Mouse (Mus musculus): ENCODE measurements around the gene Prnp. TPM values are rescaled to one million over a fixed set of nuclear protein-coding genes. Genes with fewer than 3 reads are reported as not detected.

Gene Prnp
- total RNA-seq, 2 experiments from 2014 or later, result 748 to 772 TPM

DNA sequence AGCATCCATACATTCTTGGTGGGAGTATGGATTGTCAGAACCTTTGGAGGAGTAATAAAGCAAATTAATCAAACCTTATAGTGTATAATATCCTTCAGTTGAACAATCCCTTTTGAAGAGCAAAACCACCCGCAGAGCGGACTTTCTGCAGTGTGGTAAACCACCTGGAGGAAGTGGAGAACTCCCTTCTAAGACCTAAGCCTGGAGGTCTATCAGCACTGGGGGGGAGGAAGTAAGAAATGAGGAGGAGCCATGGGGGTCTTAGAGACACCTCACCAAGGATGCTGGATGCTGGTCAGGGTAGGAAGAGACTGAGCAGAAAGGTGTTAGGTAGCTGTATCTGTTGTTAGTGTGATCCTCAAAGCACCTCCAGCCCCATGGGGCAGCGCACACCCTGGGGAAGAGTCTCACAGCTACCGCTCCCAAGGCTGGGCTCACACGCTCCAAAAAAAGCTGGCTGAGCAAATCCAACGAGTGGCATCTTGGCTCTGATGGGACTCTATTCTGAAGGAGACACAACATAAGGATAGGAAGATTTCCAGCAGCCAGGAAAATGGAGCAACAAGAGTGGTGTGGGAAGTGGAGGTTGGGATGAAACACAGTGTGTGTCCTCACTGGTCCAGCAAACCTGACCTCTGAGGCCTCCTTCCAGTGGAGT lies 23.1 kb upstream of the Prnp start:
- intact Hi-C loops (cut with DNase I), result no loop called here
- Histone ChIP-seq H3K27ac (no peak overlapping the region), H3K4me3 (no peak overlapping the region)
- no peak for TF ChIP-seq CTCF (IDR thresholded peaks at IDR 0.05)
- no peak for DNase-seq (ENCODE audit: extremely low spot score in 1 of 2, low spot score in 2 of 2)

DNA sequence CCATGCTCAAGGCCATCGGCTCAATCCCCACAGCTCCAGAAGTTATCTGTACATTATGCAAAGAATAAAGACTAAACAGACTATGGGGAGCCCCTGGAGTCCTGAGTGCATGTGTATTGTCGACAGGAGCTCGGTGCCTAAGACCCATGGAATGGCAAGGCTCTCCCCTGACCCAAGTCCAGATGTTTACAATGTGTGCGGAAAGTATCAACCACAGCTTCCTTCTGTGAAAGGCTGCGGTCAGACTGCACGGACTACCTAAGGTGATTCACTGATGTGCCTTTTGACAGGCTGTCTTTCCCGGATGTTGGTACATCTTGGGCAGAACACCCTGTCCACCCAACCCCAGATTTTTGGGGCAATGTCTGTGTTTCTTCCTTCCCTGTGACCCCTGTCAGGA lies 21.5 kb upstream of the Prnp start:
- TF ChIP-seq CTCF (IDR thresholded peaks at IDR 0.05), result no peak
- DNase-seq (ENCODE audit: extremely low spot score in 1 of 2, low spot score in 2 of 2), result no peak
- intact Hi-C loops (cut with DNase I), result no loop called here
- Histone ChIP-seq H3K27ac (no peak overlapping the region), H3K4me3 (no peak overlapping the region)

DNA sequence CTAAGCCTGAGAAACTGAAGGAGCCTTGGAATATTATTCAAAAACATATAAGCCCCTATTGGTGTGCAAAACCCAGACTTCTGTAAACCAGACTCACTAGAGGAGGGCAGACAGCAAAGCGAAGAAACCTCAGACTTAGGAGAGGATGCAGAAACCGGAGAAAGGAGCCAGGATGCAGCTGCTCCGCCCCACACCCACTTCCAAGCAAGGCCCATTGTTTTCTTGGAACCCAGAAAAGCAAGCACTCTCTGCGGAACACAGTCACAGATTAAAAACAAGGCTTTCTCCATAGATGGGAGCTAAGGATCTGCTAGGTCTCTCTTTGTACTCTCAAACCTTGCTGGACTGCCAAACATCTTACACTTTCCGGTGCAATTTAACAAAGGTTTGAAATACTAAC lies 17.2 kb upstream of the Prnp start:
- TF ChIP-seq CTCF (IDR thresholded peaks at IDR 0.05), result no peak
- Histone ChIP-seq H3K27ac (peak overlapping the region; percentile 32; the same call in 1 of the 2 replicates), H3K4me3 (no peak overlapping the region)
- intact Hi-C loops (cut with DNase I), result no loop called here
- no peak for DNase-seq (ENCODE audit: extremely low spot score in 1 of 2, low spot score in 2 of 2)

DNA sequence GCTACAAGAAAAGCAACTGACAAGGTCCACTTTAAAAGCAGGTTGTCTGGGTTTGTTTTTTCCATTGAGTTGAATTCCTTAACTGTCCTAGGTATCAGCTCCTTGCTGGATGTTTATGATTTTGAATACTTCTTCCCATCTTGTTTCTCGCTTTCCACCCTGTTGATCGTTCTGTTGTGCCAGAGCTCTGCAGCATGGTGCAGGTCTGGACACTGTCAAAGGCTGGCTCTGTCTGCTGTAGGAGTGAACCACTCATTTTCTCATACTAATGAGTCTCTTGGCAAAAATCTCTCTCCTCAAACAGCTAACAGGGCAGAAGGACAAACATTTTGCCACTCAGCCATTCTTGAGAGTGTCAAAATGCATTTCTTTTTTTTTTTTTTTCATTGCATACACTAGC lies 14.6 kb upstream of the Prnp start:
- H3K27ac ChIP-seq, result peak overlapping the region; percentile 32
- no peak overlapping the region for H3K4me3 ChIP-seq
- intact Hi-C loops (cut with DNase I), result no loop called here
- DNase-seq (ENCODE audit: extremely low spot score in 1 of 2, low spot score in 2 of 2), result no peak
- TF ChIP-seq CTCF (IDR thresholded peaks at IDR 0.05), result no peak

DNA sequence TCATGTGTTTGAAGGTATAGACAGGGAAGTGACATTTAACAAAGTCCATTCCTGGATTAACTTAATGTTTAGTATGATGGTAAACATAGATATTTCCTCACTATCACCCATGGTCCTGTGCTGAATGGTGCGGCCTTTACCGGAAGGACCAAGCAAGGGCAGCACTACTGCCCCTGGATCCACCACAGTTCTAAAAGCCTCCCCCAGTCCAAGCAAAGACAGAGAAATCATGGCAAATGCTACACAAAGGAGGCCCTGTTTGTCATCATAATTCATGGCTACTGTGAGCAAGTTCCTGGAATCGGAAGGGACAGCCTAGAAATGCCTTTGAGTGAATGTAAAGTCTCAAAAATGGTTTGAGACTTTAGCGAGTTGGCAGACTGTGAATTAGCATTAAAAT lies 13.7 kb upstream of the Prnp start:
- intact Hi-C loops (cut with DNase I), result no loop called here
- H3K27ac ChIP-seq, result no peak overlapping the region
- DNase-seq (ENCODE audit: extremely low spot score in 1 of 2, low spot score in 2 of 2), result no peak
- no peak overlapping the region for H3K4me3 ChIP-seq
- no peak for TF ChIP-seq CTCF (IDR thresholded peaks at IDR 0.05)

DNA sequence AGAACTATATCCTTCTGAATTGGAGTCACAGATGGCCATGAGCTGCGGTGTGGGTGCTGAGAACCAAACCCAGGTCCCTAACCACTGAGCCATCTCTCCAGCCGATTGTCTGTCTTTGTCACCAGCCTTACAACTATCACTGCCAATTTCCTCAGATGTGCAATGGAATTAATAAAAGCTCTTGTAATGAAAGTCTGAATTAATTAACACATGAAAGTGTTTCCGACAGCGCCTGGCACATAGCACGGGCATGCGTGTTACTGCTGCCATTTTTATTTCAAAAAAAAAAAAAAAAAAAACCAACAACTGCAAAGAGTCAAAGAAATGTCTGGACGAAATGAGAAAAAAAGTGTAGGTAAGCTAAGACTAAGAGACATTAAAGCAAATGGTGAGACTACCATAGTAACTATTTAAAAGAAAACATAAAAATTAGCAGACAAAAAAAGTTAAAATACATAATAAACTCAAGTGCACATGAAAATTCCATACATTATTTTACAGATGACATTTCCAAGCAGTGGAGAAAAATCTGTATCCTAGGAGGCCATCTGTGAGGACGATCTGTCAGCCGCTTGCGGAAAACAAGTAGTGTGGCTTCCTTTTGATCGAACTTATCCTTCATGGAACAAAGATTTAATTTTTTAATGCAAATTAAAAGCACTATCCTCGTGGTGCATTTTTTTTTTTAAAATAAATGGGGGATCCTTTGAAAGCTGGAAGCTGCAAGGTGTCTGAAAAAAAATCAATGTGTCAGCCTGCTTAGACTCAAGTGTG lies 12.2 kb upstream of the Prnp start:
- intact Hi-C loops (cut with DNase I), result no loop called here
- Histone ChIP-seq H3K4me3 (no peak overlapping the region), H3K27ac (no peak overlapping the region)
- no peak for TF ChIP-seq CTCF (IDR thresholded peaks at IDR 0.05)
- DNase-seq (ENCODE audit: extremely low spot score in 1 of 2, low spot score in 2 of 2), result no peak

DNA sequence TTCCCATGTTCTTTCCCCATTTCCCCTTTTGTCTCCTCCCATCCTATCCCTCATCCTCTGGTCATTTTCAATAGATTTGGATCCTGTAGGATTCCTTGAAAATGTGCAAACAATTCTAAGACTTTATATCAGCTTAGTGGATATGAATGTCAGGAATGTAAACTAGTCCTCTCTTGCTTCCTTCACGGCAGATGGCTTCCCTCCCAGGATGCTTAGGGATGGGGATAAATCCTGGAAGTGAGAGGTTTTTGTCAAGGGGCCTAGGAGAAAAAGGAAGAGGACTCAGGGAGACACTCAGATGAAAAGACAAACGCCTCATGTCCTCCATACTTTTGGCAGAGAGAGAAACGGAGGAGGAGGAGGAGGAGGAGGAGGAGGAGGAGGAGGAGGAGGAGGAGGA lies 7.3 kb upstream of the Prnp start:
- no peak overlapping the region for H3K4me3 ChIP-seq
- no peak overlapping the region; the same call in 1 of the 2 replicates for H3K27ac ChIP-seq
- no peak for TF ChIP-seq CTCF (IDR thresholded peaks at IDR 0.05)
- no peak for DNase-seq (ENCODE audit: extremely low spot score in 1 of 2, low spot score in 2 of 2)
- intact Hi-C loops (cut with DNase I), result no loop called here

DNA sequence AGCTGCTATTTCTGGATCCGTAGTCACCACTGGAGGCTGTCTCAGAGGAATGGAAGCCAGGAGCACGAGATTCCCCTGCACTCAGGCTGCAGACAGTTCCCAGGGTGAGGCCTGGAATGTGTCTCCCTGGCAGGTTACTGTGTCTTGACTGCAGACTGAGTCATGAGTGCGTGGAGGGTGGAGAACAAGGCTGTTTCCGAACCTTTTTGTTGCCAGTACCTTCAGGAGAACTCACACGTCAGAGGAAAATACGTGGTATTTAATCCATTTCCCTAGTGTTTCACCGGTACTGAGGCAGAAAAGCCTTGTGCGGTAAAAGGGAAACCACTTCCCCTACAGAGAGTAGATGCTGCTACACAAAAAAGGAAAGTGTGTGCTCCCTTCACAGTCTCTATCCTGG lies 6.9 kb upstream of the Prnp start:
- intact Hi-C loops (cut with DNase I), result no loop called here
- Histone ChIP-seq H3K27ac (peak overlapping the region; percentile 63; the same call in 1 of the 2 replicates), H3K4me3 (no peak overlapping the region)
- DNase-seq (ENCODE audit: extremely low spot score in 1 of 2, low spot score in 2 of 2), result peak; percentile 32 to 37
- no peak for TF ChIP-seq CTCF (IDR thresholded peaks at IDR 0.05)

DNA sequence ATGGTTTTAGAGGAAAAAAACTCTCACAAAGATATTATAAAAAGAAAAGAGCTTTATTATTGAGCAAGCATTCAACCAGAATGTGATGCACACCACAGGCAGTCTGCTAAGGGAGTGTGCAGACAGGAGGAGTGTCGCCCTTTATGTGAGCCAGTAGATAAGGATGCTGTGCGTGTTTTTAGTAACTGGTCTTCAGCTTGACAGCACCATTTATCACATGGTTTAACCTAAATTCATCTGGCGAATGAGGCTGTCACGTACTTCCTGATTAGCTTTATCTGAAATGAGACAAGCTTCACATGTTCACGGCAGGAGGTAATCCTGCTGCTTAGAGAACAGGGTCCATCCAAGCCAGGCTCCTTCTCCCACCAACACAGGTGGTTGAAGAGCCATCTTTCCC lies 4.7 kb upstream of the Prnp start:
- intact Hi-C loops (cut with DNase I), result no loop called here
- DNase-seq (ENCODE audit: extremely low spot score in 1 of 2, low spot score in 2 of 2), result no peak
- Histone ChIP-seq H3K27ac (no peak overlapping the region), H3K4me3 (no peak overlapping the region)
- no peak for TF ChIP-seq CTCF (IDR thresholded peaks at IDR 0.05)

DNA sequence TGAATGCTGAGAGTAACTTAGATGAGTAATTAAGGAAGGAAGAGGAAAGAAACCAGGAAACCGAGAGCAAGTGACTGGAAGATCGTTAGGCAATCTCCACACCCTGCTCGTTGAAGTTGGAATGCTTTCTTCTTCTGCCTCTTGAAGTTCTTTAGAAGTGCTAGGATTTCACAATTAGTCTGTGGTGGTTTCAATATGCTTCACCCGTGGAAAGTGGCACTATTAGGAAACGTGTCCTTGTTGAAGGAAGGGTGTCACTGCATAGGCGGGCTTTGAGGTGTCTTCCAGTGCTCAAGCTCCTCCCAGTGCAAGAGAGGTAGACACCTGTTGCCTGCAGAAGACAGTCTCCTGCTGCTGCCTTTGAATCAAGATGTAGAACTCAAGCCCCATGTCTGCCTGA lies 4.0 kb upstream of the Prnp start:
- Histone ChIP-seq H3K27ac (no peak overlapping the region), H3K4me3 (no peak overlapping the region)
- no peak for TF ChIP-seq CTCF (IDR thresholded peaks at IDR 0.05)
- no peak for DNase-seq (ENCODE audit: extremely low spot score in 1 of 2, low spot score in 2 of 2)
- intact Hi-C loops (cut with DNase I), result no loop called here

DNA sequence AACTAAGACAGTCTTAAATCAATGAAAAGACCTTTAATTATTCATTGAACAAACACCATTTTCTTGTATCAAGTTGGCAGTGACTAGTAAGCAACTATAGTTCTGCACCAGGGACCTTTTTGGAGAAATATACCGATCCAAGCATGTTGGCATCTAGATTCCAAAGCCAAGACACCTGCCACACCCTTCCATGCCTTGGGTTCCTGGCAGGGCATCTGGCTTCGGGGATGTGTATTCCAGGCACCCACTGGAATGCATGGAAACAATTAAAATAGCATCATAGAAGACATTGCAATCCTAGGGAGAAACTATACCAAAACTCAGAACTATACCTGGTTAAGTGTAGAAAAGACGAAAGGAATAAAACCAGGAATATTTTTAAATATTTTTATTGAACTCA lies 3.5 kb upstream of the Prnp start:
- no peak for TF ChIP-seq CTCF (IDR thresholded peaks at IDR 0.05)
- H3K27ac ChIP-seq, result no peak overlapping the region
- intact Hi-C loops (cut with DNase I), result no loop called here
- H3K4me3 ChIP-seq, result no peak overlapping the region
- no peak for DNase-seq (ENCODE audit: extremely low spot score in 1 of 2, low spot score in 2 of 2)

DNA sequence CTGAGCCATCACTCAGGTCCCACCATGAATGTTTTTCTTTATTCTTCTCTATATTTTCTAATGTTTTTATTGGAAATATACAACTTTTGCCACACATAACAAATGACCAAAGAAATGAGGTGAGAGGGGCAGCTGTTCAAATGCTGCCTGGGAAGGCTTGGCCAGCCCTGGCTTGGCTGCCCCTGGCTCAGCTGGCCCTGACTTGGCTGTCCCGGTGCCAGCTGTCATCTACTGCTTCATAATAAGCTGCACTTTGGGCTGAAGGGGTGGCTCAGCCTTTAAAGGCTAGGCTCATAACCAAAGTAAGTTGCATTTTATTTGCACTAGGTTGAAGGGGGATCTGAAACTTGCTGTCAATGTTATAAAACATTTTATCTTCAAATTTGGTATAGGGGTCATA lies 2.9 kb upstream of the Prnp start:
- intact Hi-C loops (cut with DNase I), result no loop called here
- no peak for TF ChIP-seq CTCF (IDR thresholded peaks at IDR 0.05)
- no peak overlapping the region for H3K27ac ChIP-seq
- H3K4me3 ChIP-seq, result no peak overlapping the region
- no peak for DNase-seq (ENCODE audit: extremely low spot score in 1 of 2, low spot score in 2 of 2)

DNA sequence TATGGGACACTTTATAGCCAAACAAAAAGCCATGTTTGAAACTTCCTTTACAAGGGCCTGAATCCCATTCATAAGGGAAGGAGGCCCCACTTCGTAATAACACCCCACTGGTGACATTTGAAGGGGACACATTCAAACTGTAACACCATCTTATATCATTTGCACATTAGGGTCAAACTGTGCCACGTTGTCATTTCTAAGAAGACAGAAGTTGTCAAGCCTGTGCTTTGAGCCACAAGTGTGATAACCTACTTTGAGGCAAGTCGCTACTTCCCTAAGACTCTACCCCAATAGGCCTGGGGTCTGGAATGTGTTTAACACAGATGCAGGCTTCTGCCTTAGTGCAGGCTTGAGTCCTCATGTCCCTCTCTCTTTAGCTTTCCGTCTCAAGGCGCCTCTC lies 2.4 kb upstream of the Prnp start:
- intact Hi-C loops (cut with DNase I), result no loop called here
- Histone ChIP-seq H3K27ac (no peak overlapping the region), H3K4me3 (no peak overlapping the region)
- DNase-seq (ENCODE audit: extremely low spot score in 1 of 2, low spot score in 2 of 2), result no peak
- TF ChIP-seq CTCF (IDR thresholded peaks at IDR 0.05), result no peak

Measured in left cerebral cortex, adult 2 months (tissue).